Mouse (Mus musculus) CH12.LX (cell line): ENCODE data around the gene Schip1. TPM values are rescaled to one million over a fixed set of nuclear protein-coding genes. Genes with fewer than 3 reads are reported as not detected.

ENCODE experiments used
- DNase-seq: peaks from one replicate; pipeline ENCODE4 v3.0.0-alpha.2; 2013; ENCODE audit errors: extremely low read depth
- H3K27ac ChIP-seq: 2 replicates; pipeline ENCODE4 v1.5.1; 2012; ENCODE audit warnings: low read depth, mild to moderate bottlenecking, control low read depth, moderate library complexity; ENCODE audit not compliant: insufficient read depth
- H3K27me3 ChIP-seq: replicated peaks from 2 replicates; pipeline ENCODE3; 2012; ENCODE audit warnings: inconsistent platforms
- H3K36me3 ChIP-seq, 2 experiments: replicated peaks in 1 of 2; 2 replicates each; pipeline versions ENCODE3 to v1.6.1; 2012; ENCODE audit warnings: inconsistent platforms in 1 of 2, low read length in 1 of 2, mild to moderate bottlenecking in 1 of 2, mixed read lengths in 1 of 2, moderate library complexity in 1 of 2; ENCODE audit not compliant: control insufficient read depth in 1 of 2, insufficient read depth in 1 of 2
- H3K4me1 ChIP-seq, 2 experiments: 2 replicates each; pipeline ENCODE4 v1.6.1; 2012; ENCODE audit warnings: inconsistent platforms in 1 of 2, moderate library complexity in 1 of 2; ENCODE audit not compliant: insufficient read depth in 2 of 2, control insufficient read depth in 1 of 2
- H3K4me2 ChIP-seq: 2 replicates; pipeline ENCODE4 v1.6.1; 2012; ENCODE audit warnings: low read depth, mild to moderate bottlenecking, control low read depth; ENCODE audit not compliant: poor library complexity, insufficient read depth, severe bottlenecking
- H3K4me3 ChIP-seq, 3 experiments: fragments of 150-350 bp in 1 of 3; sonication (generic) in 1 of 3; replicated peaks in 1 of 3; 2 replicates each; pipeline versions ENCODE3 to v1.5.1; 2011 to 2012; ENCODE audit warnings: low read depth in 2 of 3, low read length in 2 of 3, mild to moderate bottlenecking in 2 of 3, moderate library complexity in 2 of 3, control low read depth in 1 of 3, improper control_type of control experiment in 1 of 3, inconsistent platforms in 1 of 3, mixed read lengths in 1 of 3; ENCODE audit not compliant: poor library complexity in 1 of 3
- H3K79me2 ChIP-seq: replicated peaks from 2 replicates; pipeline ENCODE4 v1.6.1; 2012; ENCODE audit warnings: mild to moderate bottlenecking, moderate library complexity; ENCODE audit not compliant: control insufficient read depth, poor library complexity, insufficient read depth, severe bottlenecking; ENCODE audit errors: extremely low read depth
- H3K9ac ChIP-seq: 2 replicates; pipeline ENCODE4 v1.6.1; 2012; ENCODE audit warnings: low read depth, mild to moderate bottlenecking, control low read depth, moderate library complexity; ENCODE audit not compliant: insufficient read depth
- H3K9me3 ChIP-seq: replicated peaks from 2 replicates; pipeline ENCODE3; 2012; ENCODE audit warnings: low read length, inconsistent platforms, mixed read lengths
- CHD1 ChIP-seq: IDR thresholded peaks from 2 replicates; pipeline ENCODE4 v1.6.1; 2012; ENCODE audit warnings: low read depth, low read length, improper control_type of control experiment, inconsistent platforms
- E2F4 ChIP-seq: IDR thresholded peaks from 2 replicates; pipeline ENCODE4 v1.6.1; 2011; ENCODE audit warnings: low read depth, low read length, improper control_type of control experiment; ENCODE audit not compliant: insufficient replicate concordance
- ELF1 ChIP-seq: IDR thresholded peaks from 2 replicates; pipeline ENCODE4 v1.6.1; 2014; ENCODE audit warnings: low read depth, mild to moderate bottlenecking, inconsistent platforms, low read length, improper control_type of control experiment
- ETS1 ChIP-seq: conservative IDR thresholded peaks from 2 replicates; pipeline ENCODE4 v1.6.1; 2012; ENCODE audit warnings: low read depth, mild to moderate bottlenecking, inconsistent platforms, low read length, improper control_type of control experiment, moderate library complexity
- HCFC1 ChIP-seq: IDR thresholded peaks from 2 replicates; pipeline ENCODE4 v1.6.1; 2012; ENCODE audit warnings: low read depth, mild to moderate bottlenecking, inconsistent platforms, low read length, improper control_type of control experiment
- IRF4 ChIP-seq: IDR thresholded peaks from 2 replicates; pipeline ENCODE4 v1.6.1; 2014; ENCODE audit warnings: low read depth, mild to moderate bottlenecking, inconsistent platforms, low read length, improper control_type of control experiment
- MAFK ChIP-seq: IDR thresholded peaks from 2 replicates; pipeline ENCODE4 v1.6.1; 2011; ENCODE audit warnings: low read length, improper control_type of control experiment; ENCODE audit not compliant: insufficient replicate concordance
- MAX ChIP-seq: IDR thresholded peaks from 2 replicates; pipeline ENCODE4 v1.6.1; 2011; ENCODE audit warnings: low read length, improper control_type of control experiment
- MAZ ChIP-seq: IDR thresholded peaks from 2 replicates; pipeline ENCODE4 v1.6.1; 2012; ENCODE audit warnings: low read depth, mild to moderate bottlenecking, inconsistent platforms, low read length, improper control_type of control experiment, moderate library complexity
- MXI1 ChIP-seq: IDR thresholded peaks from 2 replicates; pipeline ENCODE4 v1.6.1; 2011; ENCODE audit warnings: mild to moderate bottlenecking, low read depth, low read length, improper control_type of control experiment
- NELFE ChIP-seq: IDR thresholded peaks from 2 replicates; pipeline ENCODE4 v1.6.1; 2011; ENCODE audit warnings: low read depth, low read length, improper control_type of control experiment
- NRF1 ChIP-seq: IDR thresholded peaks from 2 replicates; pipeline ENCODE4 v1.6.1; 2014; ENCODE audit warnings: low read depth, mild to moderate bottlenecking, inconsistent platforms, low read length, improper control_type of control experiment, moderate library complexity
- PAX5 ChIP-seq: IDR thresholded peaks from 2 replicates; pipeline ENCODE4 v1.6.1; 2012; ENCODE audit warnings: low read length, inconsistent platforms, mixed read lengths
- POLR2A ChIP-seq: IDR thresholded peaks from 2 replicates; pipeline ENCODE4 v1.6.1; 2011; ENCODE audit warnings: low read depth, mild to moderate bottlenecking, improper control_type of control experiment, low read length
- RAD21 ChIP-seq: IDR thresholded peaks from 2 replicates; pipeline ENCODE4 v1.6.1; 2011; ENCODE audit warnings: low read depth, mild to moderate bottlenecking, low read length, improper control_type of control experiment, moderate library complexity
- RCOR1 ChIP-seq: conservative IDR thresholded peaks from 2 replicates; pipeline ENCODE4 v1.6.1; 2012; ENCODE audit warnings: low read depth, mild to moderate bottlenecking, inconsistent platforms, low read length, improper control_type of control experiment
- SMC3 ChIP-seq: IDR thresholded peaks from 2 replicates; pipeline ENCODE4 v1.6.1; 2011; ENCODE audit warnings: low read depth, low read length, improper control_type of control experiment
- TBP ChIP-seq: conservative IDR thresholded peaks from 2 replicates; pipeline ENCODE4 v1.6.1; 2011; ENCODE audit warnings: low read depth, low read length, improper control_type of control experiment
- UBTF ChIP-seq: IDR thresholded peaks from 2 replicates; pipeline ENCODE4 v1.6.1; 2012; ENCODE audit warnings: low read depth, mild to moderate bottlenecking, inconsistent platforms, low read length, improper control_type of control experiment, moderate library complexity
- USF1 ChIP-seq: IDR thresholded peaks from 2 replicates; pipeline ENCODE4 v1.6.1; 2014; ENCODE audit warnings: low read depth, mild to moderate bottlenecking, inconsistent platforms, low read length, improper control_type of control experiment
- USF2 ChIP-seq: conservative IDR thresholded peaks from 2 replicates; pipeline ENCODE4 v1.6.1; 2011; ENCODE audit warnings: low read depth, low read length, improper control_type of control experiment
- ZKSCAN1 ChIP-seq: IDR thresholded peaks from 2 replicates; pipeline ENCODE4 v1.6.1; 2012; ENCODE audit warnings: low read depth, inconsistent platforms, low read length, improper control_type of control experiment, borderline replicate concordance
- ZMIZ1 ChIP-seq: IDR thresholded peaks from 2 replicates; pipeline ENCODE4 v1.6.1; 2012; ENCODE audit warnings: low read depth, mild to moderate bottlenecking, inconsistent platforms, low read length, improper control_type of control experiment
- ZNF384 ChIP-seq: IDR thresholded peaks from 2 replicates; pipeline ENCODE4 v1.6.1; 2012; ENCODE audit warnings: low read depth, low read length, improper control_type of control experiment, inconsistent platforms
- dilution Hi-C: fragments of 300-500 bp; cut with MboI; formaldehyde crosslinking; loops from 2 replicates; pipeline ENCODE4 v1.14.3; 2020; ENCODE audit warnings: low sequenced_read_pairs; ENCODE audit not compliant: extremely low pct_unique_long_range_greater_than_20kb, extremely low pct_ligation_motif_present
- in situ Hi-C: fragments of 300-500 bp; cut with MboI; formaldehyde crosslinking; loops from 3 replicates; pipeline ENCODE4 v1.14.3; 2019; ENCODE audit warnings: low sequenced_read_pairs, low pct_ligation_motif_present, low pct_unique_long_range_greater_than_20kb, mixed read lengths
- polyA plus RNA-seq: library from polyadenylated mRNA; unstranded; fragments of >175 nt; gene quantifications from 2 replicates; pipeline ENCODE4 v1.2.1, GENCODE M21; 2012; ENCODE audit warnings: low read depth; ENCODE audit not compliant: insufficient read length
- total RNA-seq, 2 experiments: library from RNA; depleted of rRNA; stranded (reverse); fragments of 300-350 nt in 1 of 2; fragments of >200 nt in 1 of 2; gene quantifications; 2 replicates each; pipeline ENCODE4 v1.2.3; 2012 to 2014

Schip1 gene
- total and polyA plus RNA-seq, 3 experiments, result 0.25 to 0.36 TPM; not detected in 1

DNA sequence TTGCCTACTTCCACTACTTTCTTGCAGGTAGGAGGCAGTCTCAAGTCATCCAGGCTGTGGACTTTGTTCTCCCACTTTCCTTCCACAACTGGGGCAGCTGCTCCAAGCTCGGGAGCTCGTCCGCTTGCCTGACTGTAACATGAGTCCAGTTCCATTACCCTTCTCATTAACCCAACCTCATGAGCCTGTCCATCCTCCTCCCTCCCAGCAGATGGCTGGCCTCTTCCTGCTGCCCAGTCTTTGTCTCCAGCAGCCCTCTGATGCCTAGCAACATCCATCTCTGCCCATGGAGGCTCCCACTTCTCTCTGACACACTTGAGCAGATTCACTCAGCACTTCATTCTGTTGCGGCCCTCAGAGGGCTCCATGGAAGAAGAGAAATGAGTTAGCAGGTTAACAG, 204.6 kb downstream of the Schip1 start:
- dilution Hi-C loops (no loop called here), in situ Hi-C loops (no loop called here)
- Histone ChIP-seq H3K9me3 (no peaks in the 10 kb centered on the region), H3K79me2 (no peaks in the 10 kb centered on the region), H3K27ac (no peak overlapping the region), H3K4me3 (no peak overlapping the region), H3K36me3 (no peaks in the 10 kb centered on the region), H3K9ac (no peak overlapping the region), H3K27me3 (no peaks in the 10 kb centered on the region), H3K4me2 (no peak overlapping the region), H3K4me1 (no peaks in the 10 kb centered on the region)
- DNase-seq, result no peak
- TF ChIP-seq RAD21, result no peak
- no peak for TF ChIP-seq ZMIZ1
- TF ChIP-seq USF2, result no peak
- no peak for TF ChIP-seq MXI1
- no peak for TF ChIP-seq ELF1
- TF ChIP-seq HCFC1, result no peak
- no peak for TF ChIP-seq IRF4
- no peak for TF ChIP-seq NELFE
- no peak for TF ChIP-seq MAX
- TF ChIP-seq NRF1, result no peak
- no peak for TF ChIP-seq USF1

DNA sequence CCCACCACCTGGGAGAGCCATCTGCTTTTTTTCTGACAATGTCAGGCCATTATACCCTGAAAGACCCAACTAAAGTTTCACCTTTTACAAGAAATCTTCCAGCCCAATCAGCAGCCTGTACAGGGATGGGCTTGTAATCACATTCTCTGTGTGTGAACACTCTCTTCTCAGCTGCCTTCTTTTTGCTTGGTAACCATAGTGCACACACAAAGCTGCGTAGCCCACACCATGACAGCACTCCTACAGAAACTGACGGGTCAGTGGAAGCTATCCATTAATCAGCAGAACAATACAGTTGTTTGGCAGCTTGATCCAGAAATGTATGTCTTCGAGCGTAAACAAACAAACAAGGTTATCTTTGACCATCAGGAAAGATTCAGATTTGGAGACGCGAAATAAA, 205.6 kb downstream of the Schip1 start:
- Histone ChIP-seq H3K9me3 (no peaks in the 10 kb centered on the region), H3K27ac (no peak overlapping the region), H3K27me3 (no peaks in the 10 kb centered on the region), H3K79me2 (no peaks in the 10 kb centered on the region), H3K9ac (no peak overlapping the region), H3K4me1 (no peaks in the 10 kb centered on the region), H3K36me3 (no peaks in the 10 kb centered on the region), H3K4me2 (no peak overlapping the region), H3K4me3 (no peak overlapping the region)
- no peak for DNase-seq
- in situ Hi-C loops (no loop called here), dilution Hi-C loops (no loop called here)
- no peak for TF ChIP-seq POLR2A
- TF ChIP-seq MAFK, result no peak
- TF ChIP-seq PAX5, result no peak
- TF ChIP-seq SMC3, result no peak
- no peak for TF ChIP-seq ZNF384
- no peak for TF ChIP-seq ZMIZ1
- TF ChIP-seq TBP, result no peak
- no peak for TF ChIP-seq ZKSCAN1
- TF ChIP-seq CHD1, result no peak
- TF ChIP-seq ETS1, result no peak
- TF ChIP-seq ELF1, result no peak
- no peak for TF ChIP-seq E2F4
- no peak for TF ChIP-seq UBTF
- TF ChIP-seq MAZ, result no peak
- TF ChIP-seq USF1, result no peak
- TF ChIP-seq RCOR1, result no peak
